Mouse (Mus musculus) right cerebral cortex, postnatal 10 days (tissue): ENCODE data around the gene Foxs1.
A peak's percentile ranks its signal among the peaks of the same experiment; 100 is the strongest.

Experiments
- DNase-seq, 2 experiments: peaks; one replicate each; pipeline ENCODE4 v3.0.0; 2021; ENCODE audit warnings: low spot score in 2 of 2

The Foxs1 gene

DNA sequence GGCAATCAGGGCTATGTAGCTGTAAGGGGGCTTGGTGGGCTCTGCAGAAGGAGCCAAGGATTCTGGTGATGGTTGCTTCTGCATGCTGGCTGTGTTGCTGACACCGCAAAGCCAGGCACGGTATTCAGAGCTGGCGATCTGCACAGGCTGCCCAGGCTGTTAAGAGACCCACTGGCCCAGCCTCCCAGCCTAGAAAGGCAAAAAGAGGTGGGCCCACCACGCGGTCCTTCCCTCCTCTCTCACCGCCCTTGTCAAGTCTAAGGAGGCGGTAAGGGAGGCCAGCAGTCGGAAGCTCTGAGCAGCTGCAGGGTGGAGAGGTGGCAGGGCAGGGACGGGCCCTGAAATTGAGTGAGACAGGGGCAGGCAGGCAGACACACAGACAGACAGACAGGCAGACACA lies at the start of gene Foxs1:
Gene Foxs1 (minus strand): TSS at position 161 of the 400 bp plus-strand sequence.
- DNase-seq: no peak

DNA sequence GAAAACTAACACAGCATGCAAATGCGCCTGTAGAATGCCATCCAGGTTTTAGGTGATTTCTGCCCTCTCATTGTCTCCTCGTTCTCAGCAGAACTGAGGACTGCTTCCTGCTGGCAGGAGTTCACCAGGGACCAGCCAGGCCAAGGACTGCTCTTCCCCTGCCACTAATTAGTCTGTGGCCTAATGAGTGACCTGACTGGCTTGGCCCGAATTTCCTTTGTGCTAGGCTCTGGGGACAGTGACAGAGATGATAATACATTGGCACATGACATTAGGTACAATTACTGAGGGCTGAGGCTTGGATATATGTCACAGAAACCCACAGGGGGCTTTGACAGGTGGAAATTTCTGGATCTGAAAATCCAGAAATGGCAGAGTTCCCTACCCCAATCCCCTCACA lies 44.0 kb upstream of the Foxs1 start:
- no peak for DNase-seq

DNA sequence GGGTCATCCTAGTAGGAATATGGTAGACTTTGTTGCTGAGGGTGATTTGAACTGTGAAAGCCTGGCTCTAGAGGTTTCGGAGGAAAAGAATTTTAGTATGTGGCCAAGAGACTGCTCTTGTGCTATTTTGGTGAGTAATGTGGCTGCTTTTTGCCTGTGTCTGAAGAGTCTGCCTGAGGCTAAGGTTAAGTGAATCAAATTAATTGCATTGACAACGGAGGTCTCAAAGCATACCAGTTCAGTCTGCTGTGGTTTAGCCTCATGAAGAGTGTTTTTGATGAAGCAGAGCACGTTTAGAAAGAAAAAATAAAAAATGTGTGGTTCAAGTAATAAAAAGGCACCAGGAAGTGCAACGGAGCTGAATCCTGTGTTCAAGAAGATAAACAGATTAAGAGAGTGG lies 32.5 kb upstream of the Foxs1 start:
- no peak for DNase-seq

DNA sequence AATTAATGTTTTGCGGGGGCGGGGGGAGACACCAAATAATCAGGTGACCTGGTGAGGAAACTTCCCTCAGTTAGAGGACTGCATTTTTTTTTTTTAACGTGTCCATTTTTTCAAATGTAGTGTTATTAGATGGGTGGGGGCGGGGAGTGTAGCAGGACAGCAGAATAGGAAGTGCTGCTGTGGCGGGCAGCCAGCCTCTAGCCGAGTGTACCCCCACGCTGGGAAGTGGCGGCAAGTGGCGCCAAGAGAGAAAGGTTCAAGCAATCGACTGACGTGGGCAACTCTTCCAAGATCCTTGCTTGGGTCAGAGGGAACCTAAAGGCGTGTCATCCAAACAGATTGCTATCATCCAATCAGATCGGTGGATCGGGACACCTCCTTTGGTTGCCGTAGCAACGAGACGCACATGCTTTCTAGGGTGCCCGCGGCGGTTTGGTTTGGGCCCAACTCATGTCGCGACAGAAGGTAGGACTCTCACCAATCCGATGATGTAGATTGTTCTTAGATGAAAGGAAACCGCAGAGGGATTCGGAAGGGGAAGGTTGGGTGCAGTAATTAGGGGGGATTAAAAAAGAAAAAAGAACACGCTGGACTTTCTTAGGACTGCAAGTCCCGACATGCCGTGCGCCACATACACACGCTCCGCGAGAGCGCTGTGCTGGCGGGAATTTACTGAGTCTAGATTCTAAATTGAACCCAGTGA lies 29.2 kb upstream of the Foxs1 start, which contains the start of gene Ttll9:
Gene Ttll9 (plus strand): TSS at position 395 of the 703 bp plus-strand sequence.
- peak; percentile 88 to 94 for DNase-seq

DNA sequence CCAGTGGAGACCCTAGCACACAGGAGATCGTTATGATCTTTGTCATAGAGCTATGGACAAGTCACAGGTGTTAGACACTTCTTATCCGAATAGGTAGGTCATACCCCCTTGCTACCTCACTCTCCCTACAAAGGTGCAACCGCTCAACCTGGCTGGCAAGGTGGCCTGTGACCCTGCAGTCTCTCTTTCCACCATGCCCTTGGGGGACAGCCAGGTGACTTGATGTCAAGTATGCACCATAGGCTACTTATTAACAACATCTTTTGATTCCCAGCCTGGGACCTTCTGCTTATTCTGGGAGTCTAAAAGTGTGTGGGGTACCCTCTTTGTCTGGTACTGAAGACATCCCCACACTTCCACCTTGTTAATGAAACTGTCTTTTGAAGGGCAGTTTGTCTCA lies 25.1 kb upstream of the Foxs1 start:
- DNase-seq: no peak

DNA sequence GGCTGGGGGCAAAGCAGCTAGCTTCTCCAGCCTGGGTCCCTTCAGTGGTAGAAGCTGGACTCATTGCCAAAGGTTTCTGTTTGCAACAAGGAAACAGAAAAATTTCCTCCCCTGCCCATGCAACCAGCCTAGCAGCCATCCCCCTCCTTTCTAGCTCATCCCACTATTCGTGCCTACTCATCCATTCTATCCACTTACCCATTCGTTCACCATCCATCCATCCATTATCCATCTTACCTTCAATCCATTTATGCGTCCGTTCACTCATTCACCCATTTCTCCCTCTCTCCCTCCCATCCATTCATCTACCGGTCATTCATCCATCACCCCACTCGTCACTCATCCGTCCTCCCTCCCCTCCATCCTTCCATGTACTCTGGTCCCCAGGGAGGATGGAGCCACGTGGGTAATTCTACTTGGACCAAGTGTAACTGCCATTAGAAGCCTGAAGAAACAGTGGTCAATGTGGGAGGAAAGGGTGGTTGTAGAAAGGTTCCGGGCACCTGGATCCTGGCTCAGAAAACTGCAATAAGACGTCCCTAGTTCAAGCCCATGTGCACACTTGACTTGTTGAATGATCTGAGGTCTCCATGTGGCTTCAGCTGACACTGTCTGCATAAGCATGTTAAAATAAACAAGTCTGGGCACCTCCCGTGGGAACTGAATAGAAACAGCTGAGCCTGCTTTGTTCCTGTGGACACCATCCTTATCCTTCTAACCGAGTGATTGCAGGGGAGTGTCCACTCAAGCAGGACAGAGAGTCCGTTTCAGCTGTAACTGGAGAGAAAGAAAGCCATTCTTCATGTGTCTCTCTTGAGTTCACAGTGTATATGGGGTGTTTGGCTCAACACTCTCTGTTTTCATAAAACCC lies 19.1 kb upstream of the Foxs1 start:
- DNase-seq: no peak

DNA sequence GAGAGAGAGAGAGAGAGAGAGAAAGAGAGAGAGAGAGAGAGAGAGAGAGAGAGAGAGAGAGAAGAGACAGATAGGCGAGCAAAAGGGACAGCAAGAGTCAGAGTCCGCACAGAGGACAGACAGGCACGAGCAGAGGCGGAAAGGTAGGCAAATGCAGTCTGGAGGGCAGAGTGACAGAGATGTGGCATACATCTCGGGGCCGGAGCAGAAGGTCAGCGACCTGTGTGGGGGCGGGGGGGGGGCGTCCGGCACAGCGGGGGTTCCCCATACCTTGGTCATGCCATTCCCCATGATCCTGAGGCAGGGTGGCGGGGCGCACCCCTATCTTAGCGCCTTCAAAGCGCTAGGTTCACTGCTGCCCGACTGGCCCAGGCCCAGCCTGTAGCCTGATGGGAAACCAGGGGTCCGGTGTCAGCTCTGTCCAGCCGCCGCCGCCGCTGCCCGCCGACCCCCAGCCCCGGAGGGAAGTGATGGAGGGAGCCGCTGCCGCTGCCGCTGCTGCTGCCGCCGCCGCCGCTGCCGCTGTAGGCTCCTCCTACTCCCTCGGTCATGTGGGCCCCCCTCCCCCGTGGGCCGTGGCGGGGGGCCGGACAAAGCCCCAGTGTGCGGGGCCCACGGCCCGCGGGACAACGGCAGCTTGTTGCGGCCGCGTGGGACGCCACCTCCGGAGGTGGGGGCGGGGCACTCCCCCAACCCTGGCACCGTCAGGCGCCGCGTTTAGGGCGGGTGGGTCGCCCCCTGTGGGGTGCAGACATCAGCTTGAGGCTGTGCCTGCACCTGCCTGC lies 18.2 kb upstream of the Foxs1 start, which contains the start of gene Dusp15:
Gene Dusp15 (minus strand): TSS at position 634 of the 785 bp plus-strand sequence.
- peak; percentile 73 to 80 for DNase-seq

DNA sequence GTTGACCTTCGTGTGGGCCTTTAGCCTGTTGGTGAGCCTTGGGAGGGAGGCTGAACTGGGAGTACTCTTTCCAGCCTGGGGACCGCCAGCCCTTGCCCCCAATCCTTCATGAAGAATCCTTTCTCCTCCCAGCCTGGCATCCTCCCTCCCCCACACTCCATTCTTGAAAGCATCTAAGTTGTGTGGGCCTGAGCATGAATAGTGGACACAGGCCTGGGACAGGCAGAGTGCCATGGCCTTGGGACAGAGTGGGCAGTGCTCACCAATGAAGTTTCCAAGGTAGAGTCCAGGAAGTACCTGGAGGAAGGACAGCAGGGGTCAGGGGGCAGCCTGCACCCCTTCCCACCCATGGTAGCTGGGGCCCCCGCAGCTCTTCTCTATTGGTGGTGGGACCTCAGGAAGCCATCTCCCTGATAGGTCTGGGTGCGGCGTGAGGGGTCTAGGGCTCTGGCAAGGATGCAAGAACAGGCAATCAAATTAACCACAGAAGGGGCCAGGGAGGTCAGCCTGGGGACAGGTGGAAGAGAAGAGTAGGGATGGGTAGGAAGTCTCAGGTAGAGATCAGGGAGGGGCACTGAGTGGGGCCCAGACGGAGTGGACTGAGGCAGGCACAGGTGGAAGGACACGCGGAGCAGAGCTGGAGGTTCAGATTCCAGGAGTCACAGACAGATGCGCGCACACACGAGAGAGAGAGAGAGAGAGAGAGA lies 17.5 kb upstream of the Foxs1 start:
- peak; percentile 41 to 55 for DNase-seq

DNA sequence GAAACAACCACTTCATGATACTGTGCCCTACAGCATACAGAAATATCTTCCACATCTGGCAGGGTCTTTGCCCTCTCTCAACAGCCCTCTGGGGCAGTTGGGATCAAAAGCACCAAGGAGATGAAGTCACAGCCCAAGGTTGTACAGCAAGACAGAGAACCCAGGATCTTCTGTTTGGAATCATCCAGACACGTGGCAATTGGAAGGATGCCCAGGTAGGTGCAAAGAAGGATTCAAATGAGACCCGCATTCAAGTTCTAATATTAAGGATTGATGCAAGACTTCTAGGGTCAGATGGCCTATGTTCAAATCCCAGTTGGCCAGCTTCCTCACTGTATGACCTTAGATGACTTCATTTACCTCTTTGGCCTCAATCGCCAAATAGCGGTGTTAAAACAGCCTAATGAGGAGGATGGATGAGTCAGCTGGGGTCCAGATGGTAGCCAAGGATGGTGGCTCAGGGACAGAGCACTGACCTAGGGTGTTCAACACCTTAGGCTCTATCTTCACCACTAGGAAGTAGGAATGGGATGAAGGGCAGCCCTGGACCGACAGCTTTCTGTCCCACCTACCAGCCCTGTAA lies 15.5 kb upstream of the Foxs1 start:
- no peak for DNase-seq

DNA sequence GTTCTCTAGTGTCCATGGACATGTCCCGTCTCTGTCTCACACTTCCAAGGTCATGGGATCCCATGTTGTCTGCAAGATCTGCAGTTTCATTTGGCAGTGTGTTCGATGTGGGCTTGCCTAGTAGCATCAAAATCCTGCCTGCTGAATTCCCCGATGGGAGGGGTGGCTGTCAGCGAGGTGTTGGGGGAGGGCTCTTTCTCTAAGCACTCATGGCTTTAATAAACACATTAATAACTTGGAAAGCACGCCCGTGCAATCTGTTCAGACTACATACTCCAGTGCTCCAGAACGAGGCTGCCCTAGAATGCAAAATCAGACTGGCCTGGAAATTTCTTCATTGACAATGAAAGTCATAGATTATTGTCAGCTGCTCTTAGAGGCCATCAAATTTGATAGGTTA lies 14.1 kb upstream of the Foxs1 start:
- DNase-seq: peak in 1 of 2 experiments; percentile 45

DNA sequence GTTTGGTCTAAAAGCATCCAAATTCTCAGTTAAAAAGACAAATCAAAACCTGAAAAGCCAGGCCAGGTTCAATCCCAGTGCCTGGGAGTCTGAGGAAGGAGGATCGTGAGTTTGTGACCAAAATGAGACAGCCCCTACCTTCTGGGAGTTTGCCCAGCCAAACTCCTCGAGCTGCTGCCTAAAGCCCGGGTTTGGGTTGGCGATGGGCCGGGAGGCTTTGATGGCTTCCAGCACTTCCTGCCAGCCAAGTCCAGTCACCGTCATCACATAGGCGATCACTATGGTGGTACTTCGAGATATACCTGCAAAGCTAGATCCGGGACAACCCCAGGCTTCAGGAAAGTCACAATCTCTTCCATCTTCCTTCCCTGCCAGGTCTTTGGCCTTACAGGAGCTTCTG lies 11.0 kb upstream of the Foxs1 start:
- no peak for DNase-seq

DNA sequence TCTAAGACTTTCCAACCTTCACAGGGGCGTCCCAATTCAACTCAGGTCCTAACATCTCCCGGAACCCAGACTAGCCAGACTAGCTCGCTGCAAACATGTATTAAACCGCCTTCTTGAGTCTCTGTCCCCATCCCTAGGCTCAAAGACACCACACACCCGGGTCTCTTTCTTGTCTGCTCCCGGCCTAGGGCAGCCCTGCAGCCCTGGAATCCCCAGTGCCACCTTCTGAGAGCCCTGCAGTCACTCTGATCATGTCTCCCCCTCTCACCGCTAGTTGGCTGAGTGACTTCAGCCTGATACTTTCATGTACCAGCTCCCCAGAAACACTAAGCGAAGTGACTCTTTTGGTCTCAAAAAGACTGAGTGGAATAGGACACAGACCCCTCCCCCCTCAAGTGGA lies 10.6 kb upstream of the Foxs1 start:
- DNase-seq: no peak

DNA sequence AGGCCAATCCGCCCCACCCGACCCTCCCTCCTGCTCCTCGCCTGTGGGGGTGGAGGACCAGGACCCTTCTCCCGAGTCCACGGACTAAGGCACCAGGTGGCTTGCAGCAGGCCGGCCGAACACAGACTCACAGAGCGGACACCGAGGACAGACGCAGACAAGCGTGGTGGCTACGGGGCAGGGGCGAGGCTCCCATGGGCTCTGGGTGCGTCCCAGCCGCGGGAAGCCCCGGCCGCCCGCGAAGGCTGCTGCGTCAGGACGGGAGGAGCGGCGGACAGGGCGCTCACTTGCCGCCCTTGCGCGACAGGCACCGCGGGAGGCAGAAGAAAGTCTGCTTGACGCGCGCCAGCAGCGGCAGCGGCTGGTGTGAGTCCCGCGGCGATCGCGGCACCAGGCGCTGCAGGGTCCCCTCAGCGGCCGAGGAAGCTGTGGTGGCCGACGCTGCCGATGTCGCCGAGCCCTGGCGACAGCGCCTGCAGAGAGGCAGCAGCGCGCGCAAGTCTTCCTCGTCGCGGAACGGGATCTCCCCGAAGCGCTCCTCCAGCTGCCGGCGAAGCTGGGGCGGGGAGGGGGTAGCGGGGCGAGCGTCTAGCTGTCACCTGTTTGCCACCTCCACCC lies 10.0 kb upstream of the Foxs1 start:
- peak in 1 of 2 experiments; percentile 42 for DNase-seq

DNA sequence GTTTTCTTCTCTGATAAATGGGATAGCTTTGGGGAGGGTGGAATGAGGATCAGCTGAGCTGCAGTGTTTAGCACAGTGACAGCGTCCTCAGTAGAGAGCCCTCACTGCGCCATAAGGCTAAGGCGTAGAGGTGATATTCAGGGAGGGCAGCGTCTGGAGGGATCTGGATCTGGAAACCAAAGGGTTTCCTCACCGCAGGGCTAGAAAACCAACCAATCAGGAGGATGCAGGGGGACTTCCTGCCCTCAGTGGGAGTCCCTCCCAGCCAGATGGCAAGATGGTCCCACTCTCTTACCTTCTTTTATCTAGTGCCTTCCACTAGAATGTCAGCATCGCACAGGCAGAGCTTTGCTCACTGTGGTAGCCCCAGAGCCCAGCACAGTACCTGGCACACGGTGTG lies 8.8 kb upstream of the Foxs1 start:
- no peak for DNase-seq

DNA sequence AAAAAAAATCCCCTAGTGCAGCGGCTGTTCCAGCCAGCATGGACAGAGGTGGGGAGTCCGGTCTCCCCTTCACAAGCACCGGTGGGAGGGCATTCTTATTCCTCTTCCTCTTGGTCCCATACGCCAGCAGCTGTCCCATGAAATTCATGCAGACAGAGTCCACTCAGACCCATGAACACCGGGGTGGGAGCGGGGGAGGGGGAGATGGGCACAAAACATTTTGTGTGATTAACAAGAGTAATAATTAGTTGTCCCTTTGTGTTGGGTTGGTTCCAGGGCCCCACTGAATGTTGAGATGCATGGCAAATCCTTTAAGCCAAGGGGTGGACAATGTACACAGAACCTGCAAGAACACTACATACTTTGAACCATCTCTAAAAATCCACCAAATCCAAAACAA lies 8.1 kb upstream of the Foxs1 start:
- DNase-seq: no peak

DNA sequence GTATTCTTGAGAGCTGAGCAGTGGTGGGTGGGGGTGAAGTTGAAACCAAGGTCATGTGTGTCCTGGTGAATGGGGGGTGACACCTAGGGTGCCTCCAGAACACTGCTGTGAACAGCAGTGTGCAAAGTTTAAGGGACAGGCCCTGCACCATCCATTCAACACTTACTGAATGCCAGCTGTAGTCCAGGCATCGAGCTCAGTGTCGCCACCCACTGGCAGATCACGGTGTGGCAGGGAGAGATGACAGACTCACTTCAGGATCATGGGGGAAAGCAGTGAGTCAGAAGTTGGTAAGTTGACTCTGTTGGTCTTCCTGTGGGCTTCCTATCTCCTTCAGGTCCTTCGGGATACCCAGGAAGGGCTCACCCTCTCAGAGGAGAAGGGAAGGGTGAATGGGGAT lies 6.8 kb upstream of the Foxs1 start:
- DNase-seq: no peak

DNA sequence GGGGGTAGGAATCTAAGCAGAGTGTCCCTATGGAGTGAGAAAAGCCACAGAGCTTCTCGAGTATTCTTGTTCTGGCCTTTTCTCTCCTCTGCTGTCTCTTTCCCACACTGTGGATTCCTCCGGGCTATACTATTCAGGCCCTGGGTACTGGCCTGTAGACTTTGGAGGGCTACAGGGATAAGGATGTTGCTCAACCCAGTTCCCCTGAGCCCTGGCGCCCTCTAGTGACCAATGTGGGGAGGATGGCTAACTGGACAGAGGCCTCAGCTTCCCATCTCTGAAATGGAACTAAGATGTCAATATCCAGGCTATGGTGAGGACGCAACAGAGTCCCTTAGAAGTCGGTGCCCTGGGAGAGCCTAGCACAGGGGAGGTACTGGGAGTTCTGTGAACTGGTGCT lies 606 bp upstream of the Foxs1 start:
- DNase-seq: peak in 1 of 2 experiments; percentile 63

DNA sequence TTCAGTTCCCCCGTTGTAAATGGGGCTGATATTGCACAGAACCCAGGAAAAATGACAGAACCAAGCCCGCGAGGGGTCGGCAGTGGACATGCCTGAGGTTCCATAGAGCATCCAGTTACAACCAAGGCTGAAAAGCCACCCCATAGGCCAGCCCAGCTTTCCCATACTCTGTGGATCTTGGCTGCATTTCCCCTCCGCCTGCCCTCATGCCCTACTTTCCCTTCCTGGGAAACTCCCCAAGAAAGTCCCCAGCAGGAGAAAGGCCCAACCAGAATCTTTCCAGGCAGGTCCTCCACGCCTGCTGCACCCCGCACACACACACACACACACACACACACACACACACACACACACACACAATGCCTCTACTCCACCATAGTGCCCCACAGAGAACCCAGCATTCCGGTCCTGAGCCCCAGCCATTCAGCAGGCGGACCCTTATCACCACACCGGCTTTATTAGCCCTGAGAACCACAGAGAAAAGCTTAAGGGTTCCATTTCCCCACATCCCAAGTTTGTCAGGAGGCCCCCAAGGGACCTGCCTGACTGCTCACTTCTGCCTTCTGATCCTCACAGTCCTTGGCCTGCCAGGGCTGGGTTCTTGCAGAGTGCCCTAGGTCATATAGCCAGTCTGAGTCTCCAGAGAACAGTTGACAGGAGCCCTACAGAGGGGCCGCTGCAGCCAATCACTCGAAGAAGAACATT lies 1.4 kb downstream of the Foxs1 start:
- no peak for DNase-seq

DNA sequence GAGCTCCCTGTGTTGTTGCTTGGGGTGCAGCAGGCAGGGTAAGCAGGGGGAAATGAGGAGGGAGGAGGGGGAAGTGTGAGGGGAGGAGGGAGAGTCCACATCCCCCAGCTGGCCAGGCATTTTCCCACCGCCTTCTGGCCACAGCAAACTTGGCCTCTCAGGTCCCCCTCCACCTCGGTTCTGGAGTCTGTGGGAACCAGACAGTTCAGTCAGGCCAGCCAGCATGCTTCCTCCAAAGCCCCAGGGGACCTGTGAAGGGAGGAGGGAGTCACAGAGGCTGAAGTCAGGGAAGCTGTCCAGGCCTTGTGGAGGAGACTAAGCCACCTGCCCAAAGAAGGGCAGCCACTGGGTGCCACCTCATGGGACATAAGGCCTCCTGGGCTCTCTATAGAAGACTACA lies 2.7 kb downstream of the Foxs1 start:
- no peak for DNase-seq

DNA sequence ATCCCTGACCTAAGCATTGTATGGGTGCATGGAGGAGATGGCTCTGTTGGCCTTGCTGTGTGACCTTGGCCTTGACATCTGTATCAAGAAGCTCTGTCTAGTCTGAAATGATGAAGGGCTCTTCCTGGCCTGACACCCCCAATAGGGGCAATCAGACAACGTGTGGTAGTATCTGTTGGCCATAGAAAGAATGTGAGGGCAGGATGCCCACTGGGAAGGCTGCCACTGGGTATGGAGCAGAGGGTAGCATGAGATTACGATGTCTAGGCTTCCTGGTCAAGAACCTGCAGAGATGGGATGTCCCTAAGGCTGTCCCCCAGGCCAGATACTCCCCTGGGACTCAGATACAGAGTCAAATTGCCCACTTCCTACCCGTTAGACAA lies 4.0 kb downstream of the Foxs1 start:
- DNase-seq: no peak
